Mouse (Mus musculus) kidney, postnatal 10 days (tissue): ENCODE data around the gene Cd200r1.

Experiments used
- DNase-seq: peaks from one replicate; pipeline ENCODE4 v3.0.0; 2021; ENCODE audit warnings: mixed read lengths

Gene Cd200r1

GRCm38 (mm10) chr16:44765555-44766319 is at the start of gene Cd200r1:
Gene Cd200r1 (plus strand): TSS chr16:44765736.
- DNase-seq = no peak

GRCm38 (mm10) chr16:44716305-44717140 is 49.0 kb upstream of the Cd200r1 start:
- DNase-seq = peak; percentile 52

GRCm38 (mm10) chr16:44717141-44717634 is 48.3 kb upstream of the Cd200r1 start:
- no peak for DNase-seq

- no peak for DNase-seq
Observed at GRCm38 (mm10) chr16:44717838-44718237, 47.7 kb upstream of the Cd200r1 start.

- DNase-seq = no peak
Observed at GRCm38 (mm10) chr16:44719349-44719748, 46.2 kb upstream of the Cd200r1 start.

GRCm38 (mm10) chr16:44720518-44720917 is 45.0 kb upstream of the Cd200r1 start:
- no peak for DNase-seq

GRCm38 (mm10) chr16:44722666-44723065 is 42.9 kb upstream of the Cd200r1 start:
- DNase-seq = peak; percentile 58

GRCm38 (mm10) chr16:44724083-44724787 is 41.3 kb upstream of the Cd200r1 start, which contains the start of gene Nepro:
Gene Nepro (plus strand): TSS chr16:44724301.
- peak; percentile 96 for DNase-seq

- peak; percentile 58 for DNase-seq
Observed at GRCm38 (mm10) chr16:44724847-44725246, 40.7 kb upstream of the Cd200r1 start.

GRCm38 (mm10) chr16:44725286-44726223 is 40.0 kb upstream of the Cd200r1 start:
- DNase-seq = peak; percentile 85

- DNase-seq = no peak
Observed at GRCm38 (mm10) chr16:44727525-44727924, 38.0 kb upstream of the Cd200r1 start.

GRCm38 (mm10) chr16:44734059-44734458 is 31.5 kb upstream of the Cd200r1 start:
- no peak for DNase-seq

GRCm38 (mm10) chr16:44735676-44736075 is 29.9 kb upstream of the Cd200r1 start:
- DNase-seq = no peak

- no peak for DNase-seq
Observed at GRCm38 (mm10) chr16:44736118-44736517, 29.4 kb upstream of the Cd200r1 start.

- DNase-seq = no peak
Observed at GRCm38 (mm10) chr16:44742753-44743152, 22.8 kb upstream of the Cd200r1 start.

- no peak for DNase-seq
Observed at GRCm38 (mm10) chr16:44745471-44745865, 20.1 kb upstream of the Cd200r1 start.

- peak; percentile 89 for DNase-seq
Observed at GRCm38 (mm10) chr16:44745866-44746562, 19.5 kb upstream of the Cd200r1 start, which contains the start of gene Gtpbp8. Gene Gtpbp8 (minus strand): TSS chr16:44746363.

- DNase-seq = no peak
Observed at GRCm38 (mm10) chr16:44748007-44748406, 17.5 kb upstream of the Cd200r1 start.

GRCm38 (mm10) chr16:44757700-44758099 is 7.8 kb upstream of the Cd200r1 start:
- no peak for DNase-seq

GRCm38 (mm10) chr16:44761811-44762210 is 3.7 kb upstream of the Cd200r1 start:
- no peak for DNase-seq

GRCm38 (mm10) chr16:44766320-44766892 is 870 bp downstream of the Cd200r1 start:
- no peak for DNase-seq
